8 mouse cellular contexts compared by ENCODE assay signal in genomic region chrX:7821865-7822779, GRCm38 (mm10). TPM values are rescaled to one million over a fixed set of nuclear protein-coding genes. Genes with fewer than 3 reads are reported as not detected.
DNase-seq lines count a peak whose midpoint lies in the region; ATAC-seq and TF ChIP-seq lines count a peak whose summit lies in the region.

TSS of gene Kcnd1 (plus strand) at chrX:7822289.

- no peak for TF ChIP-seq CTCF in midbrain, postnatal 0 days (IDR thresholded peaks at IDR 0.05)

- H3K36me3 ChIP-seq in forebrain, embryonic 13.5 days (ENCODE audit: poor library complexity, severe bottlenecking): peaks cover 26% of the 10 kb centered on the region
- H3K36me3 ChIP-seq in midbrain, postnatal 0 days (ENCODE audit: insufficient read depth, low read length): peaks cover 5% of the 10 kb centered on the region; the same call in 1 of the 2 replicates

- H3K4me2 ChIP-seq in forebrain, embryonic 13.5 days: peak within 1 kb of the TSS; percentile 58
- peak within 1 kb of the TSS; percentile 59 for H3K4me2 ChIP-seq in midbrain, postnatal 0 days (ENCODE audit: low read depth, low read length, poor library complexity, severe bottlenecking)

- H3K4me1 ChIP-seq in forebrain, embryonic 13.5 days: no peaks in the 10 kb centered on the region
- no peaks in the 10 kb centered on the region for H3K4me1 ChIP-seq in midbrain, postnatal 0 days (ENCODE audit: insufficient read depth, low read length)

- no peaks in the 10 kb centered on the region for H3K27me3 ChIP-seq in forebrain, embryonic 13.5 days
- H3K27me3 ChIP-seq in midbrain, postnatal 0 days (ENCODE audit: insufficient read depth, low read length): no peaks in the 10 kb centered on the region

- ATAC-seq in cerebellum, adult (ENCODE audit: insufficient number of reproducible peaks, low FRiP score, low TSS enrichment): peak; percentile 6; the same call in 1 of the 2 replicates
- ATAC-seq in forebrain, embryonic 13.5 days: peak; percentile 74
- ATAC-seq in hematopoietic stem cell, adult 5-6 weeks (replicated peaks in 1 of 2; ENCODE audit: insufficient read depth in 1 of 2, low FRiP score in 2 of 2, low TSS enrichment in 1 of 2, low read depth in 1 of 2, poor library complexity in 2 of 2, severe bottlenecking in 2 of 2): peak; percentile 32; a peak in 1 of 4 replicates
- ATAC-seq in midbrain, postnatal 0 days (ENCODE audit: low FRiP score): peak; percentile 80
- no peak for ATAC-seq in megakaryocyte-erythroid progenitor cell, adult 5-6 weeks (replicated peaks; ENCODE audit: low FRiP score, low TSS enrichment, poor library complexity, severe bottlenecking)

- peak within 1 kb of the TSS; percentile 33 for H3K4me3 ChIP-seq in forebrain, embryonic 13.5 days
- peak within 1 kb of the TSS; percentile 42 for H3K4me3 ChIP-seq in midbrain, postnatal 0 days (ENCODE audit: low read depth, low read length)

- no peaks in the 10 kb centered on the region for H3K9me3 ChIP-seq in forebrain, embryonic 13.5 days (replicated peaks)
- no peaks in the 10 kb centered on the region for H3K9me3 ChIP-seq in midbrain, postnatal 0 days (ENCODE audit: low read length)

- 19% methylated on average over 16 of the region's 24 CpGs for WGBS in forebrain, embryonic 13.5 days
- WGBS in midbrain, postnatal 0 days: 29% methylated on average over 19 of the region's 24 CpGs

- DNase-seq in adrenal gland, adult (ENCODE audit: inconsistent age in 2 of 2, low spot score in 1 of 2): peak; percentile 9 to 43
- DNase-seq in adrenal gland, postnatal 4 days (ENCODE audit: low spot score in 2 of 2): no peak
- DNase-seq in left cerebral cortex, postnatal 10 days (ENCODE audit: extremely low spot score in 1 of 2, low spot score in 2 of 2): peak; percentile 53 to 70
- peak; percentile 64 for DNase-seq in midbrain, postnatal 0 days (ENCODE audit: low spot score)

- no peak within 1 kb of the TSS for H3K27ac ChIP-seq in forebrain, embryonic 13.5 days
- H3K27ac ChIP-seq in midbrain, postnatal 0 days (ENCODE audit: low read depth, low read length): no peak within 1 kb of the TSS

- H3K9ac ChIP-seq in forebrain, embryonic 13.5 days: peak within 1 kb of the TSS; percentile 40
- H3K9ac ChIP-seq in midbrain, postnatal 0 days (replicated peaks; ENCODE audit: low read length, poor library complexity, severe bottlenecking): peak within 1 kb of the TSS; percentile 64

- intact Hi-C loops in left cerebral cortex, postnatal 10 days (cut with DNase I): no loop called here

RNA-seq across cellular contexts. Expression of gene Kcnd1, which starts in this region (rescaled TPM):
- total RNA-seq in adrenal gland, postnatal 4 days (2021): 1 to 10 TPM; 2.2 to 3.6 TPM
- polyA plus RNA-seq in forebrain, embryonic 13.5 days (2015; fragmentation: Nextera tagmentation; extraction: Ambion mirVana): 1.1 and 1.4 TPM in 2 replicates
- total RNA-seq in hematopoietic stem cell, adult 5-6 weeks (2017): 0.63 and 2.1 TPM in 2 replicates
- total RNA-seq in left cerebral cortex, postnatal 10 days (2021): 10 to 100 TPM; 10.9 to 11.3 TPM
- total RNA-seq in midbrain, postnatal 0 days (2014; rRNA removed): 3.1 and 5.2 TPM in 2 replicates
- 4.6 and 5.3 TPM in 2 replicates for polyA plus RNA-seq in midbrain, postnatal 0 days (2015; fragmentation: Nextera tagmentation; extraction: Ambion mirVana)
- 0.55 and 2.2 TPM in 2 replicates for total RNA-seq in megakaryocyte-erythroid progenitor cell, adult 5-6 weeks (2014; fragmentation: Nextera tagmentation)
- 1.9 and 2.2 TPM in 2 replicates for total RNA-seq in megakaryocyte-erythroid progenitor cell, adult 5-6 weeks (2017)

Comparison
In these comparisons a context has a peak if more than half of its experiments do, and no peak if none do; other contexts are left out.
1. DNase-seq: peak in adrenal gland, adult (2 of 2), left cerebral cortex, postnatal 10 days (2 of 2) and midbrain, postnatal 0 days (single experiment); none in adrenal gland, postnatal 4 days (0 of 2).